Mouse (Mus musculus): ENCODE measurements around the gene Gfer. TPM values are rescaled to one million over a fixed set of nuclear protein-coding genes. Genes with fewer than 3 reads are reported as not detected.

Gfer gene
- polyA plus RNA-seq, 1 experiment = not detected

DNA sequence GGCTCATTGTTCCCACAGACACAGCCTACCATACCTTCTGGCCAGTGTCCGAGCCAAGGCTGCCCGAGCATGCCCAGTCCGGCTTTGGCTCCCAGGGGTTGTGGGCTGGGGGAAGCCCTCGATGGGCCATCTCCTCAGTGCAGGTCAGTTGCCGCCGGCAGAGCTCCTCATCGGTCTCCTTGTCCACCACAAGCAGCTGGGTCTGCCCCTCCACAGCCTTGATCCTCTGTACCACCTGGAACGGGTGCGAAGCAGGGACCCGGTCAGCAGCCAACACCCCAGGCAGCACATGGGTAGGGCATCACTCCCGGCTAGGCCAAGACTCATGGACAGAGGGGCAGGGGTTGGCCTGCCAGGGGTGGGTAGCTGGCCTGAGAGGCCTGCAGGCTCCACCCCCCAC, 48.5 kb downstream of the Gfer start:
- Histone ChIP-seq H3K4me3 (ENCODE audit: insufficient read depth, low read depth, low read length) (peak overlapping the region; percentile 6; the same call in 1 of the 2 replicates), H3K4me1 (ENCODE audit: control insufficient read depth, insufficient read depth, low read length) (peaks cover 61% of the 10 kb centered on the region), H3K27ac (ENCODE audit: insufficient read depth, low read depth, low read length) (peak overlapping the region; percentile 50; the same call in 1 of the 2 replicates)
- no peak for TF ChIP-seq POLR2A (IDR thresholded peaks at IDR 0.05; ENCODE audit: insufficient read depth, low read depth, low read length)
- TF ChIP-seq CTCF (IDR thresholded peaks at IDR 0.05; ENCODE audit: insufficient read depth, low read depth, low read length) = no peak
- 83% methylated on average over 11 of the region's 11 CpGs for WGBS

DNA sequence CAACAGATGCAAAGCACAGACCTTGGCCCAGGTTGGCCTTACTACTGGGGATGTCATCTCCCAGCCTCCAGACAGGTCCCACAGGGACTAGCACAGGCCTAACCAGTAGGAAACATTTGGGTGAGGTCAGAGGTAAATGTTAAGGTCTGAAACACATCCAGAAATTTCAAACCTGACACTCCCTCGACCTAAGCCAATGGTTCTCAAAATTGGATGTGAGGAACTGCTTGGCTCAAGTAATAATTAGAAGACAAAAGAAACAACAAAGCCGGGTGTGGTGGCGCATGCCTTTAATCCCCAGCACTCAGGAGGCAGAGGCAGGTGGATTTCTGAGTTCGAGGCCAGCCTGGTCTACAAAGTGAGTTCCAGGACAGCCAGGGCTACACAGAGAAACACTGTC, 49.6 kb downstream of the Gfer start:
- H3K4me3 ChIP-seq (ENCODE audit: insufficient read depth, low read depth, low read length) = no peak overlapping the region
- peaks cover 61% of the 10 kb centered on the region for H3K4me1 ChIP-seq (ENCODE audit: control insufficient read depth, insufficient read depth, low read length)
- 66% methylated on average over 4 of the region's 4 CpGs for WGBS
- peak overlapping the region; percentile 95; the same call in 1 of the 2 replicates for H3K27ac ChIP-seq (ENCODE audit: insufficient read depth, low read depth, low read length)
- TF ChIP-seq POLR2A (IDR thresholded peaks at IDR 0.05; ENCODE audit: insufficient read depth, low read depth, low read length) = no peak
- TF ChIP-seq CTCF (IDR thresholded peaks at IDR 0.05; ENCODE audit: insufficient read depth, low read depth, low read length) = no peak

DNA sequence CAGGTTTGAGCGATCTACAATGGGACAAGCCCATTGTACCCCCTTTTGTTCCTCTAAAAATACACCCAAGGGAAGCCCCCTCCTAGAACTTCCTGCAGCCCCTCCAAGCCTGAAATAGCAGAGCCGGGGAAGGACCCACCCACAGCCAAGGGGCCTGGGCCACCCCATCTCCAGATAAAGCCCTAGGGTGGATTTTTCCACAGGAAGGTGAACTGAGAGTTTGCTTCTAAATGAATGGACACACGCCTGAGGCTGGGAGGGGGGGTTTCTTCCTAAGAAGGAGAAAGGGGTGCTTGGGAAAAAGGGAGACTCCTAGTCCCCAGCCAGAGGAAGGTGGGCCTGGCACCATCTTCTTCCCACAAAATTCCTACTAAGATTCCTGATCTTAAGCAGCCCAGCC, 50.0 kb downstream of the Gfer start:
- 0 out of 2 replicates have a peak overlapping the region, but pooled peaks have one; percentile 2 for H3K4me3 ChIP-seq (ENCODE audit: insufficient read depth, low read depth, low read length)
- H3K27ac ChIP-seq (ENCODE audit: insufficient read depth, low read depth, low read length) = peak overlapping the region; percentile 95
- no peak for TF ChIP-seq POLR2A (IDR thresholded peaks at IDR 0.05; ENCODE audit: insufficient read depth, low read depth, low read length)
- TF ChIP-seq CTCF (IDR thresholded peaks at IDR 0.05; ENCODE audit: insufficient read depth, low read depth, low read length) = no peak
- peaks cover 58% of the 10 kb centered on the region for H3K4me1 ChIP-seq (ENCODE audit: control insufficient read depth, insufficient read depth, low read length)
- whole genome bisulfite sequencing = 53% methylated on average over 3 of the region's 3 CpGs

DNA sequence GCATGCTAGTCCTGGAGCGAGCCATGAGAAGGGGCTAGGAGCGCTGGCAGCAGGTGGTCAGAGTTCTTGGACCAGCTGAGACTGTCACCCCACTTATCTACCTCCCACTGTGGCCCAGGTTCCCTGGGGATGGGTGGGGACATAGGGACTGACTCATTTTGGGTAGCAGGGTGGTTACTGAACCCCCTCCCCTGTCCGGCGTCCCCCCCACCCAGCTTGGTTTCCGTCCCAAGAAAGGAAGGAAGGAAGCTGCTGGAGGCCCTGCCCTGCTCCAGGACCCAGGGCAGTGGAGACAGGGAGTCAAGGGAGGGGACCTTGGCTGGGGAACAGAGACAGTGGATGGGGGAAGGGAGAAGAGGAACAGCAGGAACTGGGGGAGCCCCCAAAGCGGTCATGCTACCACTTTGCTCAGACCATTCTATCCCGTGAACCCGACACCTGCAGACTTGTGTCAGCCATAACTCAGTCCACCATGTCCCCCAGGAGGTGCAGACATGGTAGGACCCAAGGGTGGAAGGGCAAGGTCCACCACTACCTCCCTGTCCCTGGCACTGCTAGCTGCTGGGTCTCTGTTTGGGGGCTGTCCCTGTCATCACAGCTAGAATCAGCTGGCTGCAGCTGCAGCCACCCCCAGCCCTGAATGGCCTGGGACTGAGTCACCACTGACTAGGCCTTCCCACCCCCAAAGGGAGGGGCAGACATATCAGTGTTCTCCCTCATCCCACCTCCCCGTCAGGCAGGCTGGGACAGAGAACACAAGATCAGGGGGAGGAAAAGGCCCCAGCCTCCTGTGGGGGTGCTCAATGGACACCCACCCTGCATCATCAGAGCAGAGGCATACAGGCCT, 50.9 kb downstream of the Gfer start:
- WGBS = 65% methylated on average over 9 of the region's 9 CpGs
- Histone ChIP-seq H3K27ac (ENCODE audit: insufficient read depth, low read depth, low read length) (peak overlapping the region; percentile 95), H3K4me1 (ENCODE audit: control insufficient read depth, insufficient read depth, low read length) (peaks cover 60% of the 10 kb centered on the region), H3K4me3 (ENCODE audit: insufficient read depth, low read depth, low read length) (peak overlapping the region; percentile 2; the same call in 1 of the 2 replicates)
- TF ChIP-seq CTCF (IDR thresholded peaks at IDR 0.05; ENCODE audit: insufficient read depth, low read depth, low read length) (no peak), POLR2A (IDR thresholded peaks at IDR 0.05; ENCODE audit: insufficient read depth, low read depth, low read length) (0 out of 2 replicates have a peak, but pooled peaks have one; percentile 19)

DNA sequence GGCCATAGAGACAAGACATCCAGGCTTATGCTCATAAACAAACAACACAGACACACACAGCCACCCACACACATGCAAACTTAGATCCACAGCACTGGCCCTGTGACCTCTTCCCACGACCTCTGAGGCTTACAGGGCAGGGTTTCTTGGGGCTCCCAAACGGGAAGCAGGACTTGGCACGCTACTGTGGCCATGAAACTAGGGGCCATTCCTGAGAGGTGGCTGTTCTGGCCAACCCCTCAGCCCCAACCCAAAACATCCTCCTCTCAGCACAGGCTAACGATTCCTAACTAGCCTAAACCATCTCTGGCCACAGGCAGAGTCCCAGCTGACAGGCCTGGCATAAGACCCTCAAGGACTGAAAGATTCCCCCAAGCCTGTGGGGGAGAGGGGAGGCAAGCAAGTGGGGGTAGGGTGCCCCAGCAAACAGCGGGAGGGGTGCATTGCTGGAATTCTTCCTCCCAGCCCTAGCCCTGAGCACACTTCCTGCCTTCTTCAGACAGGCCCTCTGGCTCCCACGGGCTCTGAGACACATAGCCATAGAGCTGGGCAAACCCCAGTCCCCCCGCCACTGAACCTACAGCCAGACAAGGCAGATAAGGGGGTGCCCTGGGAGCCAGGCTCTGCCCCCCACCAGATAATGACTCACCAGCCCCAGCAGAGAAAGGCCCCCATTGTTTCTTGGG, 51.8 kb downstream of the Gfer start:
- WGBS = 51% methylated on average over 7 of the region's 7 CpGs
- TF ChIP-seq POLR2A (IDR thresholded peaks at IDR 0.05; ENCODE audit: insufficient read depth, low read depth, low read length) (no peak), CTCF (IDR thresholded peaks at IDR 0.05; ENCODE audit: insufficient read depth, low read depth, low read length) (no peak)
- Histone ChIP-seq H3K27ac (ENCODE audit: insufficient read depth, low read depth, low read length) (peak overlapping the region; percentile 95), H3K4me3 (ENCODE audit: insufficient read depth, low read depth, low read length) (no peak overlapping the region; the same call in 1 of the 2 replicates), H3K4me1 (ENCODE audit: control insufficient read depth, insufficient read depth, low read length) (peaks cover 68% of the 10 kb centered on the region)

Other genes with a start within 250 kb of the Gfer start
- gene E4f1, start 225.8 kb downstream of the Gfer start, polyA plus RNA-seq (2012; ENCODE audit: insufficient read depth, insufficient read length, low replicate concordance, missing spikeins) = not detected in 2 replicates
- gene Pgp, start 225.8 kb downstream of the Gfer start, polyA plus RNA-seq (2012; ENCODE audit: insufficient read depth, insufficient read length, low replicate concordance, missing spikeins) = not detected in 2 replicates
- gene Bricd5, start 222.3 kb downstream of the Gfer start, polyA plus RNA-seq (2012; ENCODE audit: insufficient read depth, insufficient read length, low replicate concordance, missing spikeins) = not detected in 2 replicates
- gene Mlst8, start 217.1 kb downstream of the Gfer start, polyA plus RNA-seq (2012; ENCODE audit: insufficient read depth, insufficient read length, low replicate concordance, missing spikeins) = not detected in 2 replicates
- gene Caskin1, start 207.6 kb downstream of the Gfer start, polyA plus RNA-seq (2012; ENCODE audit: insufficient read depth, insufficient read length, low replicate concordance, missing spikeins) = not detected in 2 replicates
- gene Traf7, start 168.2 kb downstream of the Gfer start, polyA plus RNA-seq (2012; ENCODE audit: insufficient read depth, insufficient read length, low replicate concordance, missing spikeins) = not detected in 2 replicates
- gene Rab26, start 161.9 kb downstream of the Gfer start, polyA plus RNA-seq (2012; ENCODE audit: insufficient read depth, insufficient read length, low replicate concordance, missing spikeins) = not detected in 2 replicates
- not detected in 2 replicates for gene Pkd1, start 146.3 kb downstream of the Gfer start, polyA plus RNA-seq (2012; ENCODE audit: insufficient read depth, insufficient read length, low replicate concordance, missing spikeins)
- 286 TPM in 1 of 2 replicates, not detected in the other for gene Tsc2, start 63.5 kb downstream of the Gfer start, polyA plus RNA-seq (2012; ENCODE audit: insufficient read depth, insufficient read length, low replicate concordance, missing spikeins)
- not detected in 2 replicates for gene Nthl1, start 63.5 kb downstream of the Gfer start, polyA plus RNA-seq (2012; ENCODE audit: insufficient read depth, insufficient read length, low replicate concordance, missing spikeins)
- not detected in 2 replicates for gene Slc9a3r2, start 45.8 kb downstream of the Gfer start, polyA plus RNA-seq (2012; ENCODE audit: insufficient read depth, insufficient read length, low replicate concordance, missing spikeins)
- not detected in 2 replicates for gene Npw, start 37.7 kb downstream of the Gfer start, polyA plus RNA-seq (2012; ENCODE audit: insufficient read depth, insufficient read length, low replicate concordance, missing spikeins)
- not detected in 2 replicates for gene Zfp598, start 26.5 kb downstream of the Gfer start, polyA plus RNA-seq (2012; ENCODE audit: insufficient read depth, insufficient read length, low replicate concordance, missing spikeins)
- not detected in 2 replicates for gene Syngr3, start 6.2 kb downstream of the Gfer start, polyA plus RNA-seq (2012; ENCODE audit: insufficient read depth, insufficient read length, low replicate concordance, missing spikeins)
- not detected in 2 replicates for gene Noxo1, start 78 bp upstream of the Gfer start, polyA plus RNA-seq (2012; ENCODE audit: insufficient read depth, insufficient read length, low replicate concordance, missing spikeins)
- not detected in 2 replicates for gene Tbl3, start 11.5 kb upstream of the Gfer start, polyA plus RNA-seq (2012; ENCODE audit: insufficient read depth, insufficient read length, low replicate concordance, missing spikeins)
- gene Rnf151, start 21.9 kb upstream of the Gfer start, polyA plus RNA-seq (2012; ENCODE audit: insufficient read depth, insufficient read length, low replicate concordance, missing spikeins) = not detected in 2 replicates
- not detected in 2 replicates for gene Rps2, start 22.0 kb upstream of the Gfer start, polyA plus RNA-seq (2012; ENCODE audit: insufficient read depth, insufficient read length, low replicate concordance, missing spikeins)
- gene Ndufb10, start 28.3 kb upstream of the Gfer start, polyA plus RNA-seq (2012; ENCODE audit: insufficient read depth, insufficient read length, low replicate concordance, missing spikeins) = not detected in 2 replicates
- gene Rpl3l, start 31.7 kb upstream of the Gfer start, polyA plus RNA-seq (2012; ENCODE audit: insufficient read depth, insufficient read length, low replicate concordance, missing spikeins) = not detected in 2 replicates
- not detected in 2 replicates for gene Msrb1, start 40.5 kb upstream of the Gfer start, polyA plus RNA-seq (2012; ENCODE audit: insufficient read depth, insufficient read length, low replicate concordance, missing spikeins)
- gene Hs3st6, start 56.8 kb upstream of the Gfer start, polyA plus RNA-seq (2012; ENCODE audit: insufficient read depth, insufficient read length, low replicate concordance, missing spikeins) = not detected in 2 replicates
- not detected in 2 replicates for gene Meiob, start 108.1 kb upstream of the Gfer start, polyA plus RNA-seq (2012; ENCODE audit: insufficient read depth, insufficient read length, low replicate concordance, missing spikeins)
- not detected in 2 replicates for gene Hagh, start 144.0 kb upstream of the Gfer start, polyA plus RNA-seq (2012; ENCODE audit: insufficient read depth, insufficient read length, low replicate concordance, missing spikeins)
- not detected in 2 replicates for gene Fahd1, start 154.2 kb upstream of the Gfer start, polyA plus RNA-seq (2012; ENCODE audit: insufficient read depth, insufficient read length, low replicate concordance, missing spikeins)
- not detected in 2 replicates for gene Igfals, start 169.8 kb upstream of the Gfer start, polyA plus RNA-seq (2012; ENCODE audit: insufficient read depth, insufficient read length, low replicate concordance, missing spikeins)
- gene Nubp2, start 190.2 kb upstream of the Gfer start, polyA plus RNA-seq (2012; ENCODE audit: insufficient read depth, insufficient read length, low replicate concordance, missing spikeins) = not detected in 2 replicates
- not detected in 2 replicates for gene Spsb3, start 190.5 kb upstream of the Gfer start, polyA plus RNA-seq (2012; ENCODE audit: insufficient read depth, insufficient read length, low replicate concordance, missing spikeins)
- not detected in 2 replicates for gene Eme2, start 198.9 kb upstream of the Gfer start, polyA plus RNA-seq (2012; ENCODE audit: insufficient read depth, insufficient read length, low replicate concordance, missing spikeins)
- gene Mrps34, start 199.0 kb upstream of the Gfer start, polyA plus RNA-seq (2012; ENCODE audit: insufficient read depth, insufficient read length, low replicate concordance, missing spikeins) = not detected in 2 replicates
- not detected in 2 replicates for gene Nme3, start 200.3 kb upstream of the Gfer start, polyA plus RNA-seq (2012; ENCODE audit: insufficient read depth, insufficient read length, low replicate concordance, missing spikeins)
- gene Mapk8ip3, start 240.8 kb upstream of the Gfer start, polyA plus RNA-seq (2012; ENCODE audit: insufficient read depth, insufficient read length, low replicate concordance, missing spikeins) = 307 TPM in 1 of 2 replicates, not detected in the other

Data from olfactory bulb, adult 2 months (tissue).